ENCODE assay signal across 15 mouse cellular contexts in the genomic region with DNA sequence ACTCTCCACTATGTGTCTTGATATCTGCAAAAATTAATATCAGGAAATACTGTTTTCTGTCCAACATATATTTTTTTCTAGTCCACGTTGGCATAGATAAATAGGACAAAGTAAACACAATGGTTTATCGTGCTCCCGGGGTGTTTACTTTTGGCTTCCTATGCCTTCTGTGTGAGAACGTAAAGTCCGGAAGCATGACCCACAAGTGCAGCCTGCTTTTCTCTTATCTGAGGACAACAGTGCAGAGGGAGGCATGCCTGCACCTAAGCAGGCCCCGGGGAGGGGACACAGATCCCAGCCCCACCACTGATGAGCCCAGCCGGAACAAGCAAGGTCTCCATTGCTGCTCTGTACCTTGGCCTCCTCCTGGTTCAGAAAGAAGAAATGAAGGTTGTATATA. TPM values are rescaled to one million over a fixed set of nuclear protein-coding genes. Genes with fewer than 3 reads are reported as not detected.
DNase-seq lines count a peak whose midpoint lies in the region; ATAC-seq and TF ChIP-seq lines count a peak whose summit lies in the region.
"Had no signal": no experiment of that assay in that cellular context is flagged by ENCODE, and none has a peak within 500 bp of the region (broad histone marks: within the 10 kb centered on the region; RNA-seq: fewer than 3 reads in every experiment).

No protein-coding gene starts in this region.

- no peak for TF ChIP-seq CTCF in intestine, postnatal 0 days (IDR thresholded peaks at IDR 0.05; ENCODE audit: low read depth)

- H3K4me2 ChIP-seq in intestine, embryonic 15.5 days (replicated peaks), result no peak overlapping the region
- H3K4me2 ChIP-seq in intestine, postnatal 0 days (replicated peaks; ENCODE audit: low read depth), result no peak overlapping the region
- peak overlapping the region; percentile 26 for H3K4me2 ChIP-seq in liver, embryonic 13.5 days
- no peak overlapping the region for H3K4me2 ChIP-seq in hindbrain, embryonic 12.5 days (replicated peaks)
- H3K4me2 ChIP-seq: embryonic facial prominence, embryonic 13.5 days; forebrain, embryonic 13.5 days had no signal

- DNase-seq in liver, embryonic 13.5 days, result peak; percentile 44
- peak; percentile 58 for DNase-seq in lung, postnatal 25 days (ENCODE audit: low spot score)
- no peak for DNase-seq in cerebellum, postnatal 10 days
- DNase-seq in adrenal gland, adult (ENCODE audit: inconsistent age in 2 of 2, low spot score in 1 of 2), result no peak
- DNase-seq: cerebellum, postnatal 25 days; gastrocnemius, postnatal 10 days; kidney, adult 18-20 months; right cerebral cortex, adult 18-20 months; thymus, postnatal 14 days had no signal

- WGBS in intestine, embryonic 15.5 days, result 40% methylated on average over 7 of the region's 7 CpGs
- WGBS in intestine, postnatal 0 days, result 37% methylated on average over 7 of the region's 7 CpGs
- WGBS in liver, embryonic 13.5 days (ENCODE audit: insufficient replicate concordance), result 27% methylated on average over 7 of the region's 7 CpGs
- 87% methylated on average over 7 of the region's 7 CpGs for WGBS in hindbrain, embryonic 12.5 days

- no peak overlapping the region for H3K4me3 ChIP-seq in intestine, embryonic 15.5 days (replicated peaks)
- no peak overlapping the region for H3K4me3 ChIP-seq in intestine, postnatal 0 days (ENCODE audit: low read depth, low read length)
- no peak overlapping the region for H3K4me3 ChIP-seq in liver, embryonic 13.5 days (replicated peaks)
- no peak overlapping the region for H3K4me3 ChIP-seq in hindbrain, embryonic 12.5 days
- H3K4me3 ChIP-seq: embryonic facial prominence, embryonic 13.5 days; forebrain, embryonic 13.5 days had no signal

- H3K27ac ChIP-seq in intestine, embryonic 15.5 days, result no peak overlapping the region
- H3K27ac ChIP-seq in intestine, postnatal 0 days (ENCODE audit: low read depth, low read length), result no peak overlapping the region
- H3K27ac ChIP-seq in liver, embryonic 13.5 days, result 0 out of 2 replicates have a peak overlapping the region, but pooled peaks have one; percentile 29
- H3K27ac ChIP-seq in hindbrain, embryonic 12.5 days, result no peak overlapping the region
- H3K27ac ChIP-seq: embryonic facial prominence, embryonic 13.5 days; forebrain, embryonic 13.5 days; macrophage had no signal

- no peak overlapping the region for H3K9ac ChIP-seq in intestine, embryonic 15.5 days
- H3K9ac ChIP-seq in intestine, postnatal 0 days (ENCODE audit: low read depth, low read length), result no peak overlapping the region
- no peak overlapping the region for H3K9ac ChIP-seq in liver, embryonic 13.5 days
- no peak overlapping the region for H3K9ac ChIP-seq in hindbrain, embryonic 12.5 days
- H3K9ac ChIP-seq: embryonic facial prominence, embryonic 13.5 days; forebrain, embryonic 13.5 days had no signal

- H3K27me3 ChIP-seq in intestine, embryonic 15.5 days (replicated peaks), result no peaks in the 10 kb centered on the region
- no peaks in the 10 kb centered on the region for H3K27me3 ChIP-seq in intestine, postnatal 0 days (replicated peaks; ENCODE audit: control insufficient read depth, insufficient read depth, low read length)
- H3K27me3 ChIP-seq in liver, embryonic 13.5 days, result no peaks in the 10 kb centered on the region
- H3K27me3 ChIP-seq in hindbrain, embryonic 12.5 days, result no peaks in the 10 kb centered on the region
- H3K27me3 ChIP-seq: embryonic facial prominence, embryonic 13.5 days; forebrain, embryonic 13.5 days had no signal

- peak; percentile 56 for ATAC-seq in intestine, embryonic 15.5 days
- ATAC-seq in intestine, postnatal 0 days, result no peak
- peak; percentile 91 for ATAC-seq in liver, embryonic 13.5 days (ENCODE audit: low read depth)
- ATAC-seq in hindbrain, embryonic 12.5 days (ENCODE audit: low FRiP score), result no peak
- ATAC-seq: forebrain, embryonic 13.5 days had no signal

- no peaks in the 10 kb centered on the region for H3K9me3 ChIP-seq in intestine, embryonic 15.5 days
- H3K9me3 ChIP-seq in intestine, postnatal 0 days (ENCODE audit: control insufficient read depth), result no peaks in the 10 kb centered on the region
- H3K9me3 ChIP-seq in liver, embryonic 13.5 days (replicated peaks), result no peaks in the 10 kb centered on the region
- H3K9me3 ChIP-seq in hindbrain, embryonic 12.5 days (replicated peaks), result no peaks in the 10 kb centered on the region
- H3K9me3 ChIP-seq: forebrain, embryonic 13.5 days had no signal

- H3K36me3 ChIP-seq in intestine, embryonic 15.5 days, result peaks cover 7% of the 10 kb centered on the region
- peaks cover 32% of the 10 kb centered on the region for H3K36me3 ChIP-seq in intestine, postnatal 0 days (ENCODE audit: control insufficient read depth, insufficient read depth)
- H3K36me3 ChIP-seq in liver, embryonic 13.5 days, result peaks cover 8% of the 10 kb centered on the region; the same call in 1 of the 2 replicates
- peaks cover 28% of the 10 kb centered on the region for H3K36me3 ChIP-seq in hindbrain, embryonic 12.5 days

- H3K4me1 ChIP-seq in intestine, embryonic 15.5 days (replicated peaks), result peaks cover 3% of the 10 kb centered on the region; the same call in 1 of the 2 replicates
- H3K4me1 ChIP-seq in intestine, postnatal 0 days (replicated peaks; ENCODE audit: control insufficient read depth, insufficient read depth, low read length), result no peaks in the 10 kb centered on the region
- peaks cover 18% of the 10 kb centered on the region for H3K4me1 ChIP-seq in liver, embryonic 13.5 days (replicated peaks)
- H3K4me1 ChIP-seq in hindbrain, embryonic 12.5 days, result peaks cover 15% of the 10 kb centered on the region

RNA-seq across cellular contexts. Expression of gene Synm, which starts 49.3 kb away (rescaled TPM):
- polyA plus RNA-seq in intestine, embryonic 15.5 days (2015; fragmentation: Nextera tagmentation; extraction: Ambion mirVana), result 4.1 and 4.7 TPM in 2 replicates
- polyA plus RNA-seq in intestine, postnatal 0 days (2015; fragmentation: Nextera tagmentation; extraction: Ambion mirVana), result 12.6 and 14.8 TPM in 2 replicates
- 0.07 and 0.14 TPM in 2 replicates for polyA plus RNA-seq in liver, embryonic 13.5 days (2015; fragmentation: Nextera tagmentation; extraction: Ambion mirVana)
- 5.9 and 6.8 TPM in 2 replicates for polyA plus RNA-seq in hindbrain, embryonic 12.5 days (2016; fragmentation: Nextera tagmentation; extraction: Ambion mirVana)
- polyA plus RNA-seq: macrophage had no signal

Comparison
In these comparisons a context has a peak if more than half of its experiments do, and no peak if none do; other contexts are left out.
1. ATAC-seq: peak in intestine, embryonic 15.5 days (single experiment) and liver, embryonic 13.5 days (single experiment); none in intestine, postnatal 0 days (single experiment) and hindbrain, embryonic 12.5 days (single experiment).
2. DNase-seq: peak in liver, embryonic 13.5 days (single experiment) and lung, postnatal 25 days (single experiment); none in cerebellum, postnatal 10 days (0 of 2) and adrenal gland, adult (0 of 2).